Mouse (Mus musculus) brain, adult 10 weeks (tissue): ENCODE data around the gene Plppr4. TPM values are rescaled to one million over a fixed set of nuclear protein-coding genes. Genes with fewer than 3 reads are reported as not detected.

Experiments
- polyA plus RNA-seq: library from polyadenylated mRNA; stranded (reverse); fragments of 350-450 nt; fragmentation: Illumina TruSeq; extraction: RNeasy Lipid Tissue Mini Kit (QIAGEN cat#74804); gene quantifications from one replicate; pipeline ENCODE4 v1.2.3, GENCODE M21; 2015; ENCODE audit warnings: low read depth, low replicate concordance

Plppr4 gene
- 100 TPM for polyA plus RNA-seq

DNA sequence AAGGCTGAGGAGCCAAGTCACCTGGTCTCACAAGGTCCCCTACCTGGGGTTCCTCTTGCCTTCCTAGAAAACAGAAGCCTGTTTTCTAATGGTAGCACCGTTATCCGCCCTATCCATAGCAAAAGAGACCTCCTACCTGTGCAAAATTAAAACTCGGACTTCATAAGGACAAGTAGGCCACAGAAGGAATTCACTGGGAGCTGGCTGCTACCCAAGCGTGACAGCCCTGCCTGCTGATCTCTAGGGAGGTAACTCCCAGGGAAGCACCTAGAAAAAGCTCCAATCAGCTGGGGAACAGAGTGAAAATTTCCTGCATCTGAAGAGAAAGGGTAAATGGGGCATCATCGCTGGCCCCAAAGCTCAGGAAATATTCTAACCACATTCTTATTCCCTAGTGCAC, at the start of gene Plppr4:
Plppr4 (minus strand) TSS at position 349 of the 400 bp plus-strand sequence.

Other genes with a start within 250 kb of the Plppr4 start
- 31.1 TPM for gene Plppr5, start 214.0 kb upstream of the Plppr4 start, polyA plus RNA-seq